Mouse (Mus musculus): ENCODE results near the gene Nckap5. TPM values are rescaled to one million over a fixed set of nuclear protein-coding genes. Genes with fewer than 3 reads are reported as not detected.

Gene Nckap5
- total RNA-seq, 2 experiments from 2014 or later: 9.6 to 13.1 TPM

- no peak for DNase-seq
- intact Hi-C loops (cut with DNase I): loop anchor here (5.0 kb wide), 1 partner anchor 233 kb away; no protein-coding TSS in a partner anchor
Measured at GRCm38 (mm10) chr1:126725628-126726367, 104.8 kb downstream of the Nckap5 start.

DNA sequence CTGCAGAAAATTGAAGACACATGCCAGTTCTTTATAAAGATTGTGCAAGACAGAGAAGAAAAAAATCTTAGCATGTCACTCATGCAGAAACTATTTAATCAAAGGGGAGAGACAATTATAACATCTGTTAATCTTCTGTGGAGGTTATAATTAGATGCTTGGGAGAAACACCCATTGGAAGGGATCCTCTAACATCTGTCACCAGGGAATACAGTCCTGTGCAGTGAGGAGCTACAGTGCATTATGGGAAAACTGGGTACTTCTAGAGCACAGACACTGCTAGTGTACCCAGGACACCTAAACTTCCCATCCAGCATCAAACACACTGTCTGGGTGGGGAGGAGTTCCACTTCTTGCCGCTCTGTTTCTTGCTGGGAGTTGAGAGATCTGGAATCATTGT lies 108.7 kb downstream of the Nckap5 start:
- intact Hi-C loops (cut with DNase I): no loop called here
- no peak for DNase-seq

DNA sequence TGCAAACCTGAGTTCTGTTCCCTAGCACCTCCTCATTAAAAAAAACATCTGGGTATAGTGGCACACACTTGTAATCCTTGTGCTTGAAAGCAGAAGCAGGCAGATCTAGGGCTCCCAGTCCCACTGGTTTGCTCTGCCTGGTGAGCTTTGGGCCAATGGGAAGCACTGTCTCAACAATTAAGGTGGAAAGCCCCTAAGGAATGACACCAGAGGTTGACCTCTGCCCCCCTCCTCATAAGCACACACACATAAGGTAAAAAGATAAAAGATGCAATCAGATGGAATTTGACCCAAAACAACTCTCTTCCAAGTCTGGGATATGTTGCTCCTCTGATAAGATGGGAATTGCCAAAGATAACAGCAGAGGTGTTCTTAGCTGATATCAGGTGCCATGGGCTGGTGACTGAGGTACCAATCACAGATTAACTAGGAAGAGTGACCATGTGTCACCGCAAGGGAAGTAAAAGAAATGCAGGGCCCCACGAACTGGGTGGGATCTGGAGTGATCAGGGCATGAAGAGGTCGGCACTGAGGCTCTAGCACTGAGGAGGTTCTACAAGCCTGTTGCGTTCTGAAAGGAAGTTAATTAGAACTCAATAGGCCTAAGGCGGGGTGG lies 110.8 kb downstream of the Nckap5 start:
- no peak for DNase-seq
- intact Hi-C loops (cut with DNase I): no loop called here

DNA sequence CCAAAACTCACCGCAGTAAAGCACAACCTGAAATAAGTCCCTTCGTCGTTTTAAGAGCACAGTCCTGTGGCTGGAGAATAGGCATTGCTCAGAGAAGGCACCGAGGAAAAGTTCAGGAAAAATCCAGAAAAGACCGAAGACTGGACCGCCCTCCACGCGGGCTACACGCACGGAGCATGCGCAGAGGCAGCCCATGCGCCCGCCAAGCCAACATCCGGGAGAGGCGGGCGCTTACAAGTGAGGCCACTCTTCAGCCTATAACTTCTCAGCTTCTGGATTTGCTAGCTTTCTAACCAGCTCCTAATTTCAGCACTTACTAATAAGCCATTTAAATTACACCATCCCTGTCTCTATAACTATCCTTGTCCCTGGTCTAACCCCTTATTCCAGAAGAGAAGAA lies 124.0 kb downstream of the Nckap5 start:
- DNase-seq: no peak
- intact Hi-C loops (cut with DNase I): no loop called here

GRCm38 (mm10) chr1:126700978-126701320 lies 129.7 kb downstream of the Nckap5 start:
- DNase-seq: no peak
- intact Hi-C loops (cut with DNase I): no loop called here

- no peak for DNase-seq
- intact Hi-C loops (cut with DNase I): no loop called here
Measured at GRCm38 (mm10) chr1:126700063-126700977, 130.3 kb downstream of the Nckap5 start.

- DNase-seq: no peak
- intact Hi-C loops (cut with DNase I): no loop called here
Measured at GRCm38 (mm10) chr1:126693585-126693984, 137.0 kb downstream of the Nckap5 start.

DNA sequence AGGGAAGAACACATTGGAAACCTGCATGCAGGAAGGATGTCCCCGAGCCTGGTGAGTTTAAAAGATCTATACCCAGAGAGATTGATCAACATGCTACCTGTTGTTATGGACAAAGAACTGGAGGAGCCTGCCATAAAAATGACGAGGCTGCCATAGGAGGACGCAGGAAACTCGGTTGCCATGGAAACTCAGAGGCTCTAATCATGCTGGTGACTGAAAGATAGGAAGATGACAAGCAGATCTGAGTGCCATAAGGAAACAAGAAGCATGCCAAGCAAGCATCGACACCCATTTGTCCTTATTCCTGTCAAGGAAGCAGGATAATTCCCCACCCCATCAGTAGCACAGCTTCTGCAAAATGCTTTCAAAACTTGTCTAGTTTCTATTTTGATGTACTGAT lies 142.0 kb downstream of the Nckap5 start:
- no peak for DNase-seq
- intact Hi-C loops (cut with DNase I): no loop called here

GRCm38 (mm10) chr1:126686678-126687077 lies 143.9 kb downstream of the Nckap5 start:
- no peak for DNase-seq
- intact Hi-C loops (cut with DNase I): no loop called here

GRCm38 (mm10) chr1:126683621-126684445 lies 146.8 kb downstream of the Nckap5 start:
- peak; percentile 68 to 70 for DNase-seq
- intact Hi-C loops (cut with DNase I): no loop called here

DNA sequence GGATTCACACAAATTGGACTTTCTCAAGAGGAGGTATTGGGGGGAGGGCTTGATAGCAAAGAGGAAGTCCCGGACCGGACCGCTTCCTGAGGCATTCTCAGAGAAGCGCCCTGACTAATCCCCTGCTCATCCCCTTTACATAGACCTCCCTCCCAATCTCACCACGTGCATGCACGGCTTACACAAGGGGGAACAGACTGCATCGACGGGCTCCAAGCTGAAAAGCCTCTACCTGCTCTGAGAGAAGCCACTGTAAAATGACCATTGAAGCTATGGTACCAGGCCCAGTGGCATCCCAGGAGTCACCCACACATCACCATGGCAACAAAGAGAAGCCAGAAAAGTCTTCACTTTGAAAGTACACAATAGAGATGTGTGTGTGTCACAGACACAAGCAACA lies 148.8 kb downstream of the Nckap5 start:
- intact Hi-C loops (cut with DNase I): no loop called here
- no peak for DNase-seq

GRCm38 (mm10) chr1:126679348-126679747 lies 151.3 kb downstream of the Nckap5 start:
- intact Hi-C loops (cut with DNase I): no loop called here
- DNase-seq: no peak

DNA sequence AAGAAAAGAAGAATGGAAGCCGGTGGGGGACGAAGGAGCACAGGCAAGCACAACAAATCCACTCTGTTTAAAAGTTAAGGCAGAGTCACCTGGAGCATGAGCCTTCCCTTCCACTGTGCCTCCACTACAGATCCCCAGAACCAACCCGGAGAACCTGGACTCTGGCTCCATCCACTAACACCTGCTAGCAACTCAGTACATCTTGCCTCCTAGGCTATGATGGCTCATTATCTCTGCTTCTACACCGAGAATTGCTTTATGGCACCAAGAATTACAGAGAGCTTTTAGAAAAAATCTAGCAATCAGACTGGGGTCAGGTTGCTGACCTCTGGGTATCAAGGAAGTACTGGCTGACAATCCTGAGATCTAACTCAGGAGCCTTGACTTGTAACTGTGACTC lies 153.3 kb downstream of the Nckap5 start:
- intact Hi-C loops (cut with DNase I): no loop called here
- DNase-seq: no peak

DNA sequence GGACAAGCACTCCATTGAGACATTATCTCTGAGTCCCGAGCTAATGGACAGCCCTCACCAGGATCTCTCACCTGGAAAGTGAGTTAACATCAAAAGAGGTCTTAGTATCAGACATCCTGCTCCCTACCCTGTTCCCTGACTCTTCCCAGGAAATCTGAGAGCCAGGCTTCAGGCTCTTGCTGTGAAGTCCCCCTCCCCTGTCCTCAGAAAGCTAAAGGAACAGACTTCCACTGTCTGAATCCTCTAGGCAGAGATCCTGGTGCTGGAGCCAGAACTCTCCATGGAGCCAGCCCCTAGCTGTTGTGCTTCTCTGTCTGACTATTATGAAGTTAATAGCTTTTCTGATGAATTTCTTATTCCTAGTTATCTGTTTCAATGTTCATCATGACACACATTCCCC lies 153.8 kb downstream of the Nckap5 start:
- DNase-seq: no peak
- intact Hi-C loops (cut with DNase I): no loop called here

DNA sequence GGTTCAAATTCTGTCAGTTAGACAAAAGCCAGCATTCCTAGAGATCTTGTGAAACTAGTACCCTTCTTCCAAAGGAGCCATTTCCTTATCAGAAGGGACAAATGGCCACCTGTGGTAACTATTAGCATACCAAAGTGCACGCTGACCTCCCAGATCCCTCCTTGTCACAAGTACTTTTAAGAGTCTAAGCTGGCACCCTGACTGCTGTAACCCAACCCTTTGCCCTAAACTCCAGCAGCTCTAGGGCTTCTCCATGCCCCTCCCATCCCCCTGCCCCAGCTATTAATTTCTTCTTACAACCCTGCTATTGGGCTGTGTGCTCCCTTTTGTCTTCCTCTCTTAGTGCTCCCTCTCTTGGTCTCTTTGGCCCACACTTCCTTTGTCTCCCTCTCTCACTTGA lies 155.5 kb downstream of the Nckap5 start:
- DNase-seq: no peak
- intact Hi-C loops (cut with DNase I): no loop called here

DNA sequence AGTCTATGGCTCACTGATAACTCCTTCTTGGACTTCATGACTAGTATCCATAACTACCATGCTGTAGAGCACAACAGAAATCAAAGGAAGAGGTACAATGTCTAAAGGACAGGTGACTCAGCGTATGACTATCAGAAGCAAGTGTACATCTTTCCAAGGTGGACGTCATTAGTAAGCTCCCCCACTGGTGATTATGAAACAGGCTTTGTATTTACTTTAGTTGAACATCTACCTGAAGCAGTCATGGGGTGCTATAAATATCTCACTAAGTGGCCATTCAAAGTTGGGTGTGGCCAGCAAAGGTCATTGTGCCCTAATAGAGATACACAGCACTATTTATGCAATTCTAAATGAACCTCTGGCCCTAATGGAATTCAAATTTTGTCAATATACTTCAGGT lies 157.4 kb downstream of the Nckap5 start:
- no peak for DNase-seq
- intact Hi-C loops (cut with DNase I): no loop called here

DNA sequence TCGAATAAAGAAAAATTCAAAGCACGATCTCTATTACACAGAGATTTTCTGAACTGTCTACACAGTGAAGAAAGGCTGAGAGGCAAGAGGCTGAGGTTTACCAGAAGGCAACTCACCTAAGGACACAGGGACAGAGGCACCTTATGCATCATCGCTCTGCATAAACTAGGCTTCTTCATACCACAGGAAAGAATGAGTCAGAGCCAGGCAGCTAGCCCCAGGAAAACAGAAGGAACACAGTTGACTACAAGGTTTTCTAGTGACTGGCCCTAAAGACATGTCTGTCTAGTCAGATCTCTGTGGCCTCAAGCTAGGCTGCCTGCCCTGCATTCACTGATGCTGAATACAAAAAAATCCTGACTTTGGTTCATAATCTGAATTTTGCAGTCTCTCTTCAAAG lies 160.1 kb downstream of the Nckap5 start:
- no peak for DNase-seq
- intact Hi-C loops (cut with DNase I): no loop called here

DNA sequence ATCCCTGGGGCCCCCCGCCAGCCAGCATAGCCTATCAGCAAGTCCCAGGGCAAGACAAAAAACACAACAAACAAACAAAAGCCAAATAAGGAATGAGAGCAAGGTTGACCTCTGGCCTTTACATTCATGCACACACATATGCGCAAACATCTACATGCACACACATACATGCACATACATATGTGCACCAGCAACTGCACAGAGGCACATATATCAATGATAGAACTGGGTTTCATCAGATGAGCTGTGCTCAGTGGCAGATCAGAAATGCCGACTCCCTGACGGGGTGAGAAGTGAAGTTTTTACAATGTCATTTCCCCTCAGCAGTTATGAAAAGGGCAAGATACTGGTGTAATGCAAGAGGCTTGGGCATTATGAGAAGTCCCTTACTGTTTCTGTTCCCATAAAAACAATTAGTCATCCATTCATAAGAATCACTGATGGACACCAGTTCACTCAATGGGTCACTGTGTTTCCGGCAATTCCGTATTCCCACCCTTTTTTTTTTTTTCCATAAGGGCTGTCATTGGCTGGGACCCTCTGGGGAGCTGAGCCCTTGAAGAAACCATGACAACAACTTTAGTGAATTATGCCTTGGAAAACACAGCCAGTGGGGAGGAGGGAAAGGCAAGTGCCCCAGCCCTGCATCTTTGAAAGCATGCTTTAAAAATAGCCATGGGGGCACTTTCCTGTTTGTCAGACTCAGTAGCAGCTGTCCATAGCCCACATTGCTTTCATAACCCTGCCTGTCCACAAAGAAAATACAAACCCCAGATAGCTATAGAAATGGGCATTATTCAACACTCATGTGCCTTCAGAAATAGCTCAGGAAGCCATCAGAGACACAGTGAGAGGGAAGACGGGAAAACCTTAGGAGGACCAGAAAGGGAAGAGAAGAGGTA lies 170.2 kb downstream of the Nckap5 start:
- intact Hi-C loops (cut with DNase I): no loop called here
- peak in 1 of 2 experiments; percentile 12 for DNase-seq

DNA sequence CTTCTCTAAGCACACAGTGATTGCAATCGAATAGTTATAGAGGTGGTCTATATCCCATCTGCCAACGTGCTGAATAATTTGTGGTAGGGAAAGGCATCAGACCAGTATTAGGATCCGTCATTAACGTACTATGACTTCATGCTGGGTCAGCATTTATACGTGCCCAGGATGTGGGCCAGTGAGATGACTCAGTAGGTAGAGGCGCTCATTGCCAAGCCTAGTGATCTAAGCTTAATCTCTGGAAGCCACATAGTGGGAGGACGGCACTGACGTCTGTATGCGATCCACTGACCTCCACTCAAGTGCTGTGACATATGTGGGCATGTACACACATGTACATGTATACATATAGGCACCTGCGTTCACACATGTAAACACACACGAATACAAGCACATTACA lies 171.9 kb downstream of the Nckap5 start:
- intact Hi-C loops (cut with DNase I): no loop called here
- DNase-seq: no peak

DNA sequence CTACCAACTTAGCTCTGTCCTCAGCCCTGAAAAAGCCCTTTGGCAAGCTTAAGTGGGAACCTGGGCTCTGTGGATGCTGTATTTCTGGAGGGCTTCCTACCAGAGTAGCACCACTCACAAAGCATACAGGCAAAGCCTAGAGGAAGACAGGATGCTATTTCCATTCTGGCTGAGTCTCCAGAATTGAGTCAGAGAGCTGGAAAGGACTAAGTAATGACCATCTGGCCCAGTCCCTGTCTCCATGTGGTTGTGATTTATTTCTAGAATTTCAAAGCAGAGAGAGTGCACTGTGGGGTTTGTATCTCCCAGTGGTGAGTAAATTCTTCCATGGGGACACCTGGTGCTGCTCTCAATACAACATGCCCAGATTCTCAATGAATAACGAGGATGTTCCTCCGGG lies 174.4 kb downstream of the Nckap5 start:
- DNase-seq: peak; percentile 8 to 31
- intact Hi-C loops (cut with DNase I): no loop called here

Data from heart, postnatal 14 days (tissue).